Mouse (Mus musculus): ENCODE data around the gene Ptpn21.

Gene Ptpn21

DNA sequence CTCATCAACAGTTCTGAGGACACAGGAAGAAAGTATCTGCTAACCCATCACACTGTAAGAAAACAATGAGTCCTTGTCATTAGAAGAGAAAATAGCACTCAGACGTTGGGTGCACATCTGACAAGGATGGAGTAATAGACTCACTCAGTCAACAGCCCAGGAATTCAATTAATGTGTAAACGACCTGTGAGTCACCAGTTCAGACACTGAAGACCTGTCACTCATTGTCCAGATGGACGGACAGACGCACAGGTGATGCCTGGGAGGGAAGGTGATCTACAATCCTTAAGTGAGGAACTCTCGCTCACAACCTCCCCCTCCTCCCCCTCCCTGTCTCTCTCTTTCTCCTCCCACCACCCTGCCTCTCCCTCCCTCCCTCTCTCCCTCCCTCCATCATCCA is 12.2 kb downstream of the Ptpn21 start:
- in situ Hi-C loops (cut with MboI, MseI): no loop called here

- in situ Hi-C loops (cut with MboI, MseI): no loop called here
Measured at GRCm38 (mm10) chr12:98724224-98724623, 13.0 kb downstream of the Ptpn21 start.

DNA sequence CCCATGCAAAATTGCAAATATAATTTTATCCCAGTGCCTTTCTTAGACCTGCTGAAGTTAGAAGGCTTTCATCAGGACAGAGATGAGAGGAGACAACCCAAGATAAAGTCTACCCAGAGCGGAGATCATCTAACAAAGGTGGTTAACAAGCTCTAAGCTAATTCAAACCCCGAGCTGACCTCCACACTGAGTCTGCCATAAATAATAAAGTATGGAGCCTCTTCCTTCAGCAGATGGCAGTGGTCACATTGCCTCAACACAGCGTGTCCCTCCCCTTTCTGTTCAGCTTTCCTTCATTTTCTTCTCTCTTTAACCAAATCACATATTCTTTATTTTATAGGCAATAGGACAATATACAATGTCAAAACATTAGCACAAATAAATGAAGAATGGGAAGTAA is 16.2 kb downstream of the Ptpn21 start:
- in situ Hi-C loops (cut with MboI, MseI): no loop called here

GRCm38 (mm10) chr12:98720628-98721027 is 16.6 kb downstream of the Ptpn21 start:
- in situ Hi-C loops (cut with MboI, MseI): no loop called here

- in situ Hi-C loops (cut with MboI, MseI): no loop called here
Measured at GRCm38 (mm10) chr12:98716142-98716541, 21.1 kb downstream of the Ptpn21 start.

DNA sequence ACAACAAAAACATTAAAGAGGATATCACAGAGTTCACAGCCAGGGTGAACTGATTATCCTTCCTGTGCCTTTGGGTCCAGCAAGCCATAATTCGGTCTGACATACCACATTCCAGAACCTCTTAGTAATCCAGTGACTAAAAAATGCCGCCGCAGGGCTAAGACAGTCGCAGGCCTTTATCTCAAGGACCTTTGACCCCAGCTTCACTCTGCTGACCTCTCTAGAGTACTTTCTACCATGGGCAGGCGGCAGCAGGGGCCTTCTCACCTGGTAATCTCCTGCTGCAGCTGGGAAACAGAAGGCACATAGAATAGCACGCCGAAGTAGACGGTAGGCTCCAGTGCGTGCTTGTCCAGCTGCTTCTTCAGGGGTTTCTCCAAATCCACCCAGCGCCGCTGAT is 22.4 kb downstream of the Ptpn21 start:
- in situ Hi-C loops (cut with MboI, MseI): no loop called here

DNA sequence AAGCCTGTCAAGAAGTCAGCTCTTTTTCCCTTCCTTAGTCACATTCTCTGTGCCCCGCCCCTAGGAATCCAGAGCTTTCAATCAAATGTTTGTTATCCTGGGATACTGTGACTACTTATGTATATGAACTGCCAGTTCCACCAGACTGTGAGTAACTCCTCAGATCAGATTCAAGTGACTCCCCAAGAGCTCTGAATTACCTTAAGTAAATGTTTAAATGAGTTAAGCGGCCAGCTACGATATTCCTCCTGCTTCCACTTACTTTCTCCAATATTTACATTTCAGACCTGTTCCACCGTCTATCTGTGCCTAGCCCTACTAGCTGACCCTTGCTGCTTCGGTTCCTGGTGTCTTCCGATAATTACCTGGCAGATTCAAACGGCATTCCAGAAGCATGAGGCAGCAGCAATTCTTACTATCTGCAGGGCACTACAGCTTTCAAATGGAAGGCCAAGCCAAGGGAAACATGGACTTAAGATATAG is 23.5 kb downstream of the Ptpn21 start:
- in situ Hi-C loops (cut with MboI, MseI): no loop called here

DNA sequence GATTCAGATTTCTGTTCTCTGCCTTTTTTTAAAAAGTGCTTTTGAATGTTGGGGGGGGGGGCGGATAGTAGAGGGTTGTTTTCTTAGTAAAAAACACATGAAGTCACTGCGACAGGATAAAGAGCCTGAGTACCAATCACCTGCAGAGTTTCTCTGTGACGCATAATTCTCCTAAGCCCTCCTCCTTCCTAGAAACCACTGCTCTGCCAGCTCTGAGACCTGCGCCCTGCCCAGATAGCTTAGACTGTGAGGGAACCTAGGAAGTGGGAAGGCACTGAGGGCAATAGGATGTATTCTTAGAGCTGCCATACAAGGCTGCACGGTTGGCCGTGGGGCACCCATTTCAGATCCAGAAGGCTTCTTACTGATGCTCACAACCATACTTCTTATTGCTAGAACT is 24.4 kb downstream of the Ptpn21 start:
- in situ Hi-C loops (cut with MboI, MseI): no loop called here

- in situ Hi-C loops (cut with MboI, MseI): no loop called here
Measured at GRCm38 (mm10) chr12:98703961-98704360, 33.2 kb downstream of the Ptpn21 start.

DNA sequence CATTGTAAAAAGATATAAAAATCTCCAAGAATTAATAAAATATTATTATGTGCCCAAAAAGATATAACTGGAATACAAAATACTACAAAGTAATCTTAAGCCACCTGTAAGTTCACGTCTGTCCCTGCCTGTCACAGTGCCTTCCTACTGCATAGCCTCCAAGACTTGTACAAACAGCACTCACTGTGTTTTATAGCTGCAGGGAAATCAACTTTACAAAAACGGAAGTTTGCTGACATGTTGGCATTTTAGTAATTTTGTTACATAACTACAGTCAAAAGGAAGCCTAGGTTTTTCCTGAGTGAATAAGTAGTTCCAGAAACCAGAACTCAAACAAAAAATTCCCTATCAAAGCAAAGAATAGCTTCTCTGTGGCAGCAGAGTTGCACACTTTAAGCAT is 33.7 kb downstream of the Ptpn21 start:
- in situ Hi-C loops (cut with MboI, MseI): no loop called here

- in situ Hi-C loops (cut with MboI, MseI): no loop called here
Measured at GRCm38 (mm10) chr12:98701564-98701963, 35.6 kb downstream of the Ptpn21 start.

DNA sequence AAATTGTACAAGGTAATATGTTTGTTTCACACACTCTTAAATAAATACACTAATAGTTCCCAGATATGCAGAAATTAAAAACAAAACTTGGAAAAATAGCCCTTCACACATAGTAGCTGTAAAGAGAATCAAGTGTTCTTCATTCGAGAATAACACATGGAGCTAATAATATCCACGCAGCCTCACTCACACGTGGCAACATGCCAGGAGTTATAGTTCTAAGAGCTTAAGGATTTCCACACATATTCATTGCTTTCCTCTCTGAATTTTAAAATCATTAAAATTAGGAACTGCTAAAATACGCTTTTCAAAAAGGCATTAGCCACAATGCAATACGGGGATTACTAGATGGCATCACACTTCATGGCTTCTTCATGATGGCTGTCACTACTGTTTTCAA is 40.0 kb downstream of the Ptpn21 start:
- in situ Hi-C loops (cut with MboI, MseI): no loop called here

DNA sequence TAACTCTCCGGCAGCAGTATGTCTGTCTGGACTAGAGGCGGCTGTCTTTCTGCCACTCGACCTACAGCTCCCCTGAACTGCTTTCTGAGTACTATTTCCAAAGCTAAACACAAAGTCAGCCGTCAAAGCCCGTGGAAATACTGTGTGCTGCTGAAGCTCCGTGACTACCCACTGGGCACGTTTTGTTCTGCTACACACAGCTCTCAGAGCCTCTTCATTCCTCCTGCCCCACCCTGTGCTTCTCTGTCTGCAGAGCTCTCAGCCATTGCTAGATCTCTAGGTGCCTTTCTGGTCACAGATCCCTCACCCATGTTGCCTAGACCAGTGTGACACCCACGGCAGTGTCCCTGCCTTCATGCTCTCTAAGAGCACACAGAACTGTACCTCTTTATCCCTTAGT is 47.0 kb downstream of the Ptpn21 start:
- in situ Hi-C loops (cut with MboI, MseI): loop anchor here in 1 of 2 experiments (5.0 kb wide), 1 partner anchor 48 kb away; no protein-coding TSS in a partner anchor

- in situ Hi-C loops (cut with MboI, MseI): no loop called here
Measured at GRCm38 (mm10) chr12:98683574-98683973, 53.6 kb downstream of the Ptpn21 start.

- in situ Hi-C loops (cut with MboI, MseI): no loop called here
Measured at GRCm38 (mm10) chr12:98683171-98683570, 54.0 kb downstream of the Ptpn21 start.

- in situ Hi-C loops (cut with MboI, MseI): no loop called here
Measured at GRCm38 (mm10) chr12:98682196-98682595, 55.0 kb downstream of the Ptpn21 start.

DNA sequence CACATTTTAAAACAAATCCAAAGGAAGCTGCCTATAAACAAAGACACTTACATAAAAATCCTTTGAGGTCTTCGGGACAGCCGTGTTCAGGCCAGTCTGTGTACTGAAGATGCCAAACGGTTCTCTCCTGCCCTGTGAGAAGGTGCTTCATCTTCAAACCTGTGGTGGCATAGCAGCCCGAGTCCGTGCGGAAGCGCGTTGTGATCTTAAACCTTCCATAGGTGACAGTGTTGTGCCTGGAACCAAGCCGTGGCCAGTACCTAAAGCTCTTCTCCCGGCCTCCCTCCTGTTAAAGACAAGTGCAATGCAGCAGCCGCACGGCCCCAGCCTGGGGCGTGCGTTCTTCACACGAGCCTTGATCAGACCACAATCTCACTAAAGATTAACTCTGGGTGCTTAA is 57.3 kb downstream of the Ptpn21 start:
- in situ Hi-C loops (cut with MboI, MseI): loop anchor here in 1 of 2 experiments (10.0 kb wide), 1 partner anchor 55 kb away; the partner anchor contains the start of gene Spata7

DNA sequence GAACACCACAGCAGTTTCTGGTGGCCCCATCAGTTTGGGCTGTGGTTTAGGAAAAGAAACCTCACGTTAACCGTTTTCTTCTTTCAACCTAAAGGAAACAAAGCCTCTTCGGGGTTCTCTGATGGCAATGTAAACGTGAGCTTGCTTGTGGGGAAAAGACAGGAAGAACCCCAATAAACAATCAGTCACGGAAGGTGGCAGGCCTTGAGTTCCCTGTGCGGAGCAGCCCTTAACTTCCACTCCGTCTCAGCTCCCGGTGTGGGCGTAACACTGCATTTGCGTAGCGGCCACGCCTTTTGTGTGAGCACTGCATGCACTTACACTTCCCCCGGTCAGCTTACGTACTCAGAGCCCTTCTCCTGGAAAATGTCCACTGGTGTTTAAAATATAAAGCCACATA is 59.9 kb downstream of the Ptpn21 start:
- in situ Hi-C loops (cut with MboI, MseI): loop anchor here in 1 of 2 experiments (10.0 kb wide), 1 partner anchor 53 kb away; the partner anchor contains the start of gene Spata7

GRCm38 (mm10) chr12:98676861-98677260 is 60.3 kb downstream of the Ptpn21 start:
- in situ Hi-C loops (cut with MboI, MseI): loop anchor here in 1 of 2 experiments (10.0 kb wide), 1 partner anchor 52 kb away; the partner anchor contains the start of gene Spata7

DNA sequence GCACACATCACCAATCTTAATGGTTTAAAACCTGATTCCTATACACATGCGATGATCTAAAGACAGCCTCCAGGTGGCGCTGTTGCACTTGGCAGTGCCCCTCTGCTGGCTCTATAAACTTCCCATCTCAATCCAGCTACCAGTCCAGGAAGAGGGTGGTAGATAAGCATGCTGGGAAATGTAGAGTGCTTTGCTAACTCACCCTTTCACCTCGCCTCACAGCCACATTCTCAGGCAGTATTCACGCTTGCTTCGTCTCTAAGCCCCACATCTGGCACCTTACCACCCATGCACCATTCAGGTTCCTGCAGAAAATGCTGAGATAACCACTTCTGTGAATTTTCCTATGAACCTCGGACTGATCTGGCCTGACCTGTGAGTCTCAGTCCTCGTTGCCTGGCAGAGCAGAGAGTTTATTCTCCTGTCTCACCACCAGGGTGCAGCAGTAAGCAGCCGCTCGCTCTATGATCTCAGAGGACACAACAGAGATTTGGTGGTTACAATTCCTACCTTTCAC is 62.5 kb downstream of the Ptpn21 start:
- in situ Hi-C loops (cut with MboI, MseI): loop anchor here in 1 of 2 experiments (10.0 kb wide), 1 partner anchor 50 kb away; the partner anchor contains the start of gene Spata7

- in situ Hi-C loops (cut with MboI, MseI): loop anchor here in 1 of 2 experiments (10.0 kb wide), 1 partner anchor 49 kb away; the partner anchor contains the start of gene Spata7
Measured at GRCm38 (mm10) chr12:98673879-98674278, 63.3 kb downstream of the Ptpn21 start.

DNA sequence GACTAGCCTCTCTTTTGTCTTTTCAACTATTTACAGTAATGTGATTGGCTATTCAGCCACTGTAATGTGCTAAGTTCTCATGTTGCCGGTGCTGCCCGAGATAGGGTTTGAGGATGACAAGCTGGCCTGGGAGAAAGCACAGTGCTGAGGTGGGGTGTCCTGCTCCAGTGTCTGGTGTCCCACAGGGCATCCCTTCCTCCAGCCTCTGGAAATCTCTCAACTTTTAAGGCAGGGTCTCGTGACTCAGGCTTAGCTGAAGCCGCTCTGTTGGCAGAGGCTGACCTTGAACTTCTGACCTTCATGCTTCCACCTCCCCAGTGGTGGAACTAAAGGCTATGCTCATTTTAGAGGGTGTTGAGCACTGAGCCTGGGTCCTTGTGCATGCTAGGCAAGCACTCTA is 66.8 kb downstream of the Ptpn21 start:
- in situ Hi-C loops (cut with MboI, MseI): loop anchor here in 1 of 2 experiments (10.0 kb wide), 1 partner anchor 46 kb away; the partner anchor contains the start of gene Spata7

- in situ Hi-C loops (cut with MboI, MseI): loop anchor here in 1 of 2 experiments (10.0 kb wide), 1 partner anchor 45 kb away; the partner anchor contains the start of gene Spata7
Measured at GRCm38 (mm10) chr12:98669864-98670263, 67.3 kb downstream of the Ptpn21 start.

Data from T-helper 17 cell (primary cell).